Mouse (Mus musculus) mature B cell (primary cell): ENCODE results near the gene Ptpn20.

ENCODE experiments used
- in situ Hi-C: fragments of 300-500 bp; cut with MboI; formaldehyde crosslinking; loops from 2 replicates; pipeline ENCODE4 v1.14.3; 2019

The Ptpn20 gene

DNA sequence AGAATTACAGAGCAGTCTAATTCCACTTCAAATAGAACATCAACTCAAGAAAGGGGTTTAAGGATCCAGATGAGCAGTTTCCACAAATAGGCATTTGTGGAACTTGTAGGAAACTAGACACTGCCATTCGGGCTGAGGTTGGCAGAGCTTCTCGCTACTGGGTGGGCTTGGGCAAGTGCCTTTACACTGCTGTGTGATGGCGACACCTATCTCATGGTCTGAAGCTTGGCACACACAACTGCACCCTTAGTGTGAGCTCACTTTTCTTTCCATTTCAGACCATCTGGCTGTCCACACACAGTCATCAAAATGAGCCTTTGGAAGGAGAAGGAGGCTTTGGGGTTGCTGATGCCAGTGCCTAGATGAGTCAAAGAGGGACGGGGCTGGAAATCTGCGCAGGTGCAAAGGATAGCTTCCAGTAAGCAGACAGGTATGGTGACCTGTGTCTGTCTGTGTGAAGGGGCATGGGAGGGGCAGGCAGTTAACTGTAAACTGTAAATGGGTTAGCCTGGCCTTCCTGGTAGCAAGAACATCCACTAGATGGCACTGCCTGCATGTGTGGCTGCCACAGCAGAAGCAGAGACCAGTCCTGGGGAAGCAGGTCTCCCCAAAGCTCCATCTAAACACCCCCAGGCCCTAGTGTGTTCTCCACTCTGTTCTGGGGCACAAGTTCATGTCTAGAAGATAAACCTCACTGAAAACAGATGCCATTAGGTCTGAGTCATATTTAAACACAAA is 84.5 kb downstream of the Ptpn20 start:
- in situ Hi-C loops, result no loop called here

DNA sequence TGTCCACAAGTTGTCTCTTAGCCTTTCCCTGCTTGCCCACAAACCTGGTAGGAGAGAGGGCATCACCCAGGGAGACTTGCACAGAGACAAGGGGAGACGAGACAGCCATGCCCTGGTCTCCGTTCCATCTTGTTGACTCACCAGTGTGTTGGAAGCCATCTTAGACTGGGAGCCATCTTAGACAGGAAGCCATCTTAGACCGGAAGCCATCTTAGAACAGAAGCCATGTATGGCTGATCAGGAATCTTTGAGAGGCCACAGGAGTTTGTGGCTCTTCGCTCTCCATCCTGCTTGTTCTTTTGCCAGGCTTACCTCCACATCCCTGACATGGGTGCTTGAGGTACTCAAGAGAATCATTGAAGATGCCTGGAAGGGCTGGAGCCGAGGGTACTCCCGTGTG is 89.0 kb downstream of the Ptpn20 start:
- in situ Hi-C loops, result no loop called here

DNA sequence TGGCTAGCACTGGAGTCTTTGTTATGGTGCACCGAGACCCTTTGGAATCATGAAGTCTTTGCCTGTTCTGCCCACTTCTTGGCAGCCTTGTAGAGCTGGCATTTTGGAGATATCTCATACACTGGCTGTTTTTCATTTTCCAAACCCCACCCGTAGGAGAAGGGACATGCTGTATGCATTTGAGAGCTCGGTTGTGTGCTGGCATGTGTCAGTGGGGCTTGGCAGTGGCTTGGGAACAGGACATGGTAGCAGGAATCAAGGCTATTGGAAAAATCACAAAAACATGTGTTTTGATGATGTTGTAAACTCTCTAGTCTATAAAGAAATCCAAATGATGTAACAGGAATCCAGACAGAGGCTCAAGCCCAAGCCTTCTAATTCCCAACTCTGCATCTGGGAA is 89.7 kb downstream of the Ptpn20 start:
- in situ Hi-C loops, result no loop called here

DNA sequence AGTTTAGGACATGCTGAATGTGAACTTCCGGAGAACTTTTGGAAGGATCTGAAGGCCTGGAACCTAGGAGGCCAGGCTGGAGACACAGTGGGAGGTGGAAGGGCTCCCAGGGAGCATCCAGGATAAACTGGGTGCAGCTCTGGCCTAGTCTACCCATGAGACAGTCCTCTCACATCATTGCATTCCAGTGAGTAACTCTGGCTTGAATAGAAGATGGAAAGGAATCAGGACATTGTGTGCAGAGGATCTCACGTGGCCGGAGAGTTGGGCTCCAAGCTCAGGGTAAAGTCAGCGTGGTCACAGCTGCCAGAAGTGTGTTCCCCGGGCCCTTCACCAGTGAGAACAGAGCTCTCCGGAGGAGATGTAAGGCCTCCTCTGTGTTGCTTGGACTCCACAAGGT is 91.6 kb downstream of the Ptpn20 start:
- in situ Hi-C loops, result no loop called here

DNA sequence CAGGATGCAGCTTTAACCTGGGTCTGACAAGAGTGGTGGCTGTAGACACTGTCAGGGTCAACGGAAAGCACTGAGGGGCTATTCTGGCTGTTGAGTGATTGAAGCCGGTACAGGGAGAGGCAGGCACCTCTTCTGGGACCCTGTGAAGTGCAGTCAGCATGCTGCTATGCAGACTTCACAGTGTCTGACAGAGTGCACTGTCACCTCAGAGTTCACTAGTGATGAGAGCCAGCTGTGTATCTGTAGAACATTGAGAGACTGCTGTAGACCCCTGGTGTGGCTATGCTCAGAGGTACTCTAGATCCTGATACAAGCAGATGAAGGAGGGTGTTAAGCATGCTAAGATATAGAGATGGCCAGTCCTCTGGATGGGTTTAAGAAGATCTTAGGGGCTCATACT is 93.8 kb downstream of the Ptpn20 start:
- in situ Hi-C loops, result no loop called here

DNA sequence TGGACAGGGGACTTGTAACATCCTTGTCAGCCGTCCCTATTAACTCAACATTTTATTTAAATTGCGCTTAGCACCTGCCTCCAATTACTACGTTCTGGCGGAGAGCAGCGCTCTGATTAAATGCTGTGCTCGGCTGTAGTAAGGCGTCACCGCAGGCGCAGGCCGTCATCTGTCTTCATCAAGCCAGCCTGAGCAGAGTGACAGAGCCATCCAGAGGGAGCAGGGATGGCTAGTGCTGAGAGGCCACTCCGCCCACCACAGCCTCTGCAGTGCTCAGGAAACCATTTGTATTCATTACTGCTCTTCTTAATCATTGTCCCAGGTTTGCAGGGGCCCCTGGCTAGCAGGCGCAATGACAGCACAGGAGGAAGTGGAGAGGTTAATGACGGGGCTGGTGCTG is 94.7 kb downstream of the Ptpn20 start:
- in situ Hi-C loops, result no loop called here

DNA sequence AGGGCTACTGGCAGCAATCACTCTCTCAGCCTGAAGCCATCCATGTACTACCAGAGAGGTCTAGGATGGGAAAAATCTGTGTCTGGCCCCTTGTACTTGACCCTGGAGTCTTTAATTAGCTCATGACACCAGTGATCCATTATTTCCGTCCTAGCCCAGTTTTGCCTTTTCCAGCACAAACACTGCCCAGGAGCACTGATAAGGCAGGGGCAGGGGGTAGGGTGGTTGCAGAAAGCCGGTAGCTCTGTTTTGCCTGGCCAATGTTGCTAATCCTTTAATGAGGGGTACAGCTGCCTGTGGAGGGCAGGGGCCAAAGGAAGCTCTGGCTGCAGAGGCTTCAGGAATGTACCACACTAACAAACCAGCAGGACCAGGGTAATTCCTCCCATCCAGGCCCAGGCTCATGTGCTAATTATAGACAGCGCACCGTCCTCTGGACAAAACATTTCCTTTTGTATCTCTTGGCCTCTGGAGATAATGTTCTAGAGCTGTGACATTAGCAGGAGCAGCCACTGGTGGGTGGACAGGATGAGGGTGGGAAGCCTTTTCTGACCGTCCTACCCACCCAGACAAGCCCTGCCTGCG is 98.5 kb downstream of the Ptpn20 start:
- in situ Hi-C loops, result no loop called here

DNA sequence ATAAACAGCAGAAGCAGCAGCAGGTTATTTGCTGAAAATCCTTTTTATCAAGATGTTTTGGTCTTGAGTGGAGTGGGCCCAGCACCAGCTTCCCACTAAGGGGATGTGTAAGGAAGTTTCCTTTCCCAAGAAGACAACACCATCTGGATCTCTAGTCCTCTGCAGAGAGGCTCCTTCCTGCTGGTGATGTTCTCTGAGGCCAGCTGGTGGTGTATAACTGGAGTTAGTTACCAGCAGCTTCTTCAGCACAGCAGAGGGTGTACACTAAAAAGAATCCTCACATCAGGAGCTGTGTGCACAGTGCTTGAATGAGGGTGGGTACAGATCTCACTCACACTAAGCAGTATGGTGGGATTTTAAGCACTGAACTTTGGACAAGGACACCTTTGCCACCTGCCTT is 100.0 kb downstream of the Ptpn20 start:
- in situ Hi-C loops, result no loop called here
